Mouse (Mus musculus): ENCODE results near the gene Hist1h2be. TPM values are rescaled to one million over a fixed set of nuclear protein-coding genes. Genes with fewer than 3 reads are reported as not detected.
"Not testable (repeated sequence)": the region's sequence is repeated elsewhere in the genome, so short reads cannot be mapped to it uniquely, and the experiment has no call there.

Hist1h2be gene
- polyA plus RNA-seq, 1 experiment from 2014 or later = 1.3 TPM

DNA sequence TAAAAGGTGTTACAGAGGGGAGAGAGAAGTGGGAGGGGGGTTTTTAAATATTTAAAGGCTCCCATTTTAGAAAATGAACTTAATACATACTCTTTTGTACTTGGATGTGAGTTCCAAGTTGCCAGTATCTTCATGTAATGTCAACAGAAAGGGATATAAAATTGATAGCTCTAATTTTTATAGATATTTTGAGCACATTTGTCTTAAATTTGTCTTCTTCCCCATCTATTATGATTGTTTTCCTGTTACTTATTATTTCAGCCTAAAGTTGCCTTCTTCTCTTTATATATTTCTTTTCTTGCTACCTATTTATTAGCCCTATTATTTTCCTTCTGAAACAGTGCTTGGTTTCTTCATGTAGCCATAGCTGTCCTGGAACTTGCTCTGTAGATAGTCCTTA, 68.0 kb downstream of the Hist1h2be start, which contains the start of gene Hist1h1d:
Gene Hist1h1d, plus strand, starts transcription at position 301 of the 400 bp plus-strand sequence.
- no peak within 1 kb of the TSS; the same call in 1 of the 2 replicates for H3K4me3 ChIP-seq
- H3K27me3 ChIP-seq (replicated peaks) = no peaks in the 10 kb centered on the region
- ATAC-seq (ENCODE audit: extremely low read depth, insufficient number of reproducible peaks, low FRiP score, low TSS enrichment) = no peak
- no peaks in the 10 kb centered on the region for H3K9me3 ChIP-seq
- peaks cover 29% of the 10 kb centered on the region for H3K4me1 ChIP-seq
- peak within 1 kb of the TSS; percentile 96 for H3K9ac ChIP-seq
- H3K4me2 ChIP-seq = peak within 1 kb of the TSS; percentile 99
- peak within 1 kb of the TSS; percentile 98 for H3K27ac ChIP-seq (replicated peaks)
- no peaks in the 10 kb centered on the region for H3K36me3 ChIP-seq

DNA sequence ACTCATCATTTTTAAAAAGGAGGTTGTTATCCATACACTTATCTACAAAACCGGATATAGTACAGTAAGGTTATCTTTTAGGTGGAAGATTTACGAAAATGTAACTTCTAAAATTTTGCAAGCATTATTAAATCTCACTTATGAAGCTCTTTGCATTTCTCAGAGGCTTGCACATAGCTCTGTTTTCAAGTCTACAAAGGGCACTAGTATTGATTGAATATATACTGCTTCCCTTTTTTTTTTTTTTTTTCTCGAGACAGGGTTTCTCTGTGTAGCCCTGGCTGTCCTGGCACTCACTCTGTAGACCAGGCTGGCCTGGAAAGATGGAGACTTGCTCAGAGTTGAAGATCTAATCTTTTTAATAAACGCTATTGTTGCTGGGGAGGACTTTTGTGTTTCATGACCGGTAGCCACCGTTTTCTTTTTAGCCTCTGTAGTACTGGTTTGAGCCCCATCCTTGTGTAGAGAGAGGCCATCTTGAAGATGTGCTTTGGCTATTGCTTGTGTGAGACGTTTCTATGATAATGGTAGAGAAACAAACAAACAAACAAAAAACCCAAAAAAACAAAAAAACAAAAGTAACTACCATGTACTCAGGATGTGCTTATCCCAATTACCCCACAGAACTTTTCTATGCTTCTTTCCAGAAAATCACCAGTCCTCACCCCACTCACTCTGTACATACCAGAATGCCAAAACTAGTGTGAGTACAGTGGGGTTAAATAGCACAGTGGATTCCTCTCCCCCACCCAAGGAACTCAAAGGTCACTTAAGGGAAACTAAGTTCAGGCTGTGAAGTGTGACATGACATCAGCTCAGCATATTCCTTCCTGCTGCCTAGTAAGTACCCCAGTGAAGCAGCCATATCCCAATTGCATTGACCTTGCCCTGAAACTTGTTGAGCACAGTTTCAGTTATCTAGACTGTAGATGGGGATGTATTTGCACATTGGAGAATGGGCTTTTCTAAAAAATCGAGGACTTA, 68.7 kb downstream of the Hist1h2be start:
- H3K4me2 ChIP-seq = peak overlapping the region; percentile 72
- no peak for ATAC-seq (ENCODE audit: extremely low read depth, insufficient number of reproducible peaks, low FRiP score, low TSS enrichment)
- H3K4me3 ChIP-seq = peak overlapping the region; percentile 57
- peak overlapping the region; percentile 92 for H3K27ac ChIP-seq (replicated peaks)
- WGBS = 44% methylated on average over 8 of the region's 8 CpGs
- peaks cover 29% of the 10 kb centered on the region for H3K4me1 ChIP-seq
- H3K9ac ChIP-seq = peak overlapping the region; percentile 66
- no peaks in the 10 kb centered on the region for H3K27me3 ChIP-seq (replicated peaks)
- H3K36me3 ChIP-seq = no peaks in the 10 kb centered on the region
- no peaks in the 10 kb centered on the region for H3K9me3 ChIP-seq

DNA sequence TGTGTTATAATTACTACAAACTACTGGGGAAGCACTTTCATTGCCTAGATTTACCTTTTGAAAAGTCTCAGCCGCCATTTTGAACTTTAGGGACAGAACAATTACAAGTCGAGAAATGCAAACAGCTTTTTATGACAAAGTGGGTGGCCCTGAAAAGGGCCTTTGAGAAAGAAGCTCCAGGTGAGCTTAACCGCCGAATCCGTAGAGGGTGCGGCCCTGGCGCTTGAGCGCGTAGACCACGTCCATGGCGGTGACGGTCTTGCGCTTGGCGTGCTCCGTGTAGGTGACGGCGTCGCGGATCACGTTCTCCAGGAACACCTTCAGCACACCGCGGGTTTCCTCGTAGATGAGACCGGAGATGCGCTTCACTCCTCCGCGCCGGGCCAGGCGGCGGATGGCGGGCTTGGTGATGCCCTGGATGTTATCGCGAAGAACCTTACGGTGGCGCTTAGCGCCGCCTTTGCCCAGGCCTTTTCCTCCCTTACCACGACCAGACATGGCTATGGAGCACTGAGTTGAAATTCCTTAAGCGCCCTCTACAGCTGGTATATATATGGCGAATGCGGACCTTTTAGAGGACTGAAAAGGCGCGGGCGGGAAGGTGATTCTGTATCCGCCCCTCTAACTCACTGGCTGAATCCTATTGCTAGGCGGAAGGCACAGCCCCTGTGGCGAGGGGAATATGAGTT, 69.6 kb downstream of the Hist1h2be start, which contains the start of gene Hist1h4f:
Gene Hist1h4f, minus strand, starts transcription at position 503 of the 689 bp plus-strand sequence.
- under 1% methylated on average over 47 of the region's 47 CpGs for WGBS
- Histone ChIP-seq H3K27ac (replicated peaks) (peak within 1 kb of the TSS; percentile 92), H3K4me1 (peaks cover 23% of the 10 kb centered on the region), H3K9ac (peak within 1 kb of the TSS; percentile 79), H3K4me2 (peak within 1 kb of the TSS; percentile 72), H3K4me3 (peak within 1 kb of the TSS; percentile 57)
- peak; percentile 71; the same call in 1 of the 2 replicates for ATAC-seq (ENCODE audit: extremely low read depth, insufficient number of reproducible peaks, low FRiP score, low TSS enrichment)
- H3K9me3 ChIP-seq; H3K36me3 ChIP-seq; H3K27me3 ChIP-seq (replicated peaks): not testable (repeated sequence)

DNA sequence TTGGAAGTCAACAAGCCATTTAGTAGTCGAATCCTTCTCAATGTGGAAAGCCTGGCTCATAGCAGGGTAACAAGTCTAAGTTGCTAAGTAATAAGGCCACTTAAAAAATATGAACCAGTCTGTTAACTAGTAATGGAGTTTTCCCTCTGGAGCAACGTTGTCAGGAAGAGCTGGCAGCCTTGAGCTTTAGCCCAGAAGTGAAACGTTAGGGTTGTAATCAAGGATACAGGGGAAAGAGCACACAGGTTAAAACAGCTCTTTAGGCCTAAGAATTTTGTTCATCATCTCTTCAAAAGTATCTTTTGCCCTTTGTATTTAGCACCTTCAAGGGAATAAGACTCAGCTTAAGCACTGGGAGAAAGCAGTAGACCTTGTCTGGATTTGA, 70.2 kb downstream of the Hist1h2be start:
- no peaks in the 10 kb centered on the region for H3K27me3 ChIP-seq (replicated peaks)
- no peaks in the 10 kb centered on the region for H3K36me3 ChIP-seq
- 10% methylated on average over 3 of the region's 3 CpGs for WGBS
- H3K9me3 ChIP-seq = no peaks in the 10 kb centered on the region
- peak overlapping the region; percentile 57 for H3K4me3 ChIP-seq
- H3K4me2 ChIP-seq = peak overlapping the region; percentile 72
- H3K27ac ChIP-seq (replicated peaks) = peak overlapping the region; percentile 92
- no peak for ATAC-seq (ENCODE audit: extremely low read depth, insufficient number of reproducible peaks, low FRiP score, low TSS enrichment)
- H3K9ac ChIP-seq = peak overlapping the region; percentile 79
- peaks cover 22% of the 10 kb centered on the region for H3K4me1 ChIP-seq

DNA sequence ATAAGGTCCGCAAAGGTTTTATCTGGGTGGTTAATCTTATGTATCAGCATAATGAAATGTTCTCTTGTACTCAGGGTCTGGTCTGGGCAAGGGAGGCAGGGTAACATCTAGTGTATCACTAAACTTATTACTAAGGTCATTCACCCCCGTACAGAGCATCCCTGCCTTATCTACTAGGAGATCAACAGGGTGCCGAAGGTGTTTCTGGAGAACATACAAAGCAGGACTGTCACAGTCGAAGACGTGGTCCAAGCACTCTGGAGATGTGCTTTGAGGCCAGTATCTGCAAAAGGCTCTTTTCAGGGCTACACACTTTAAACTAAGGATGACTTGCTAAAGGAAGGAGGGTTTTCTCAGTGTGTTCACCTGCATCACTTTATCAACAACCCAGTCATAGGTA, 74.2 kb downstream of the Hist1h2be start:
- 71% methylated on average over 5 of the region's 5 CpGs for WGBS
- H3K27me3 ChIP-seq (replicated peaks) = no peaks in the 10 kb centered on the region
- H3K27ac ChIP-seq (replicated peaks) = no peak overlapping the region
- H3K36me3 ChIP-seq = no peaks in the 10 kb centered on the region
- no peak overlapping the region for H3K4me2 ChIP-seq
- H3K4me1 ChIP-seq = peaks cover 15% of the 10 kb centered on the region
- no peaks in the 10 kb centered on the region for H3K9me3 ChIP-seq
- no peak for ATAC-seq (ENCODE audit: extremely low read depth, insufficient number of reproducible peaks, low FRiP score, low TSS enrichment)
- no peak overlapping the region for H3K9ac ChIP-seq
- no peak overlapping the region for H3K4me3 ChIP-seq

DNA sequence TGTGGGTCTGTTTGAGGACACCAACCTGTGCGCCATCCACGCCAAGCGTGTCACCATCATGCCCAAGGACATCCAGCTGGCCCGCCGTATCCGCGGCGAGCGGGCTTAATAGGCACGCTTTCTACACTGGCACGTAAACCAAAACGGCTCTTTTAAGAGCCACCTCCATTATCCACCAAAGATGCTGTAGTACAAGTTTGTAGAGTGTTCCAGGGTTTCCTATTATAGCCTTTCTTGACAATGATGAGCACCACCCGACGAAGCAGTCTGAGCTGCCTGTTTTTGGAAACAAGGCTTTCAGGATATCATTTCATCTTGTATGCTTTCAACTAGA, 76.2 kb downstream of the Hist1h2be start:
- peak overlapping the region; percentile 82 for H3K9ac ChIP-seq
- H3K4me2 ChIP-seq = peak overlapping the region; percentile 83
- WGBS = 0% methylated on average over 14 of the region's 14 CpGs
- peak overlapping the region; percentile 58 for H3K4me3 ChIP-seq
- H3K36me3 ChIP-seq; H3K9me3 ChIP-seq; H3K27me3 ChIP-seq (replicated peaks); H3K4me1 ChIP-seq: not testable (repeated sequence)
- peak overlapping the region; percentile 93 for H3K27ac ChIP-seq (replicated peaks)
- 0 out of 2 replicates have a peak, but pooled peaks have one; percentile 4 for ATAC-seq (ENCODE audit: extremely low read depth, insufficient number of reproducible peaks, low FRiP score, low TSS enrichment)

DNA sequence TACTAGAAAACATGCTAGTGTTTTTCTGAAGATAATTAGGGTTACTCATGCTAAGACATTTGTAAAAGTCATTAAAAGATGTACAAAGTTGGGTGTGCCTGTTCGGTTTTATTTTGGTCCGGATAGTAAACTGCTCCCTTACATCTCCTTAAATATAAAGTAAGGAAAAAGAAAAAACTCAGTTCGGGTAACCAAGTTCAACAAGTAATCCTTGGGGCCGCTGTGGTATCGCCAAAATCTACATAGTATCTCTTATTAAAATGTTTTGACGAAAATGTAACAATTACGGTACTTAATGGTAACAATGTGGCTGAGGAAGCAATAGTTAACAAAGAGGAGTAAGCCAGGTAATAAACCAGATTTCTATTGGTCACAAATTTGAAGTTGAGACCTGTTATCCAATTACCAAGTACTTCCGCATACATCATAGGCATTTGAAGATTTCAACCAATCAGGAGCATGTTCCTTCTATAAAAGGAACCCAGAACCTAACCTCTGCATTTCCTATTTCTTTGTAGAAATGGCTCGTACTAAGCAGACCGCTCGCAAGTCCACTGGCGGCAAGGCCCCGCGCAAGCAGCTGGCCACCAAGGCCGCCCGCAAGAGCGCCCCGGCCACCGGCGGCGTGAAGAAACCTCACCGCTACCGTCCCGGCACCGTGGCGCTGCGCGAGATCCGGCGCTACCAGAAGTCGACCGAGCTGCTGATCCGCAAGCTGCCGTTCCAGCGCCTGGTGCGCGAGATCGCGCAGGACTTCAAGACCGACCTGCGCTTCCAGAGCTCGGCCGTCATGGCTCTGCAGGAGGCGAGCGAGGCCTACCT, 76.7 kb downstream of the Hist1h2be start, which contains the start of gene Hist1h3f:
Gene Hist1h3f, plus strand, starts transcription at position 88 of the 822 bp plus-strand sequence.
- peak within 1 kb of the TSS; percentile 58 for H3K4me3 ChIP-seq
- ATAC-seq (ENCODE audit: extremely low read depth, insufficient number of reproducible peaks, low FRiP score, low TSS enrichment) = peak; percentile 86
- no peaks in the 10 kb centered on the region for H3K27me3 ChIP-seq (replicated peaks)
- no peaks in the 10 kb centered on the region for H3K9me3 ChIP-seq
- H3K27ac ChIP-seq (replicated peaks) = peak within 1 kb of the TSS; percentile 93
- H3K4me1 ChIP-seq = peaks cover 8% of the 10 kb centered on the region
- no peaks in the 10 kb centered on the region for H3K36me3 ChIP-seq
- under 1% methylated on average over 35 of the region's 45 CpGs for WGBS
- peak within 1 kb of the TSS; percentile 83 for H3K4me2 ChIP-seq
- H3K9ac ChIP-seq = peak within 1 kb of the TSS; percentile 82

DNA sequence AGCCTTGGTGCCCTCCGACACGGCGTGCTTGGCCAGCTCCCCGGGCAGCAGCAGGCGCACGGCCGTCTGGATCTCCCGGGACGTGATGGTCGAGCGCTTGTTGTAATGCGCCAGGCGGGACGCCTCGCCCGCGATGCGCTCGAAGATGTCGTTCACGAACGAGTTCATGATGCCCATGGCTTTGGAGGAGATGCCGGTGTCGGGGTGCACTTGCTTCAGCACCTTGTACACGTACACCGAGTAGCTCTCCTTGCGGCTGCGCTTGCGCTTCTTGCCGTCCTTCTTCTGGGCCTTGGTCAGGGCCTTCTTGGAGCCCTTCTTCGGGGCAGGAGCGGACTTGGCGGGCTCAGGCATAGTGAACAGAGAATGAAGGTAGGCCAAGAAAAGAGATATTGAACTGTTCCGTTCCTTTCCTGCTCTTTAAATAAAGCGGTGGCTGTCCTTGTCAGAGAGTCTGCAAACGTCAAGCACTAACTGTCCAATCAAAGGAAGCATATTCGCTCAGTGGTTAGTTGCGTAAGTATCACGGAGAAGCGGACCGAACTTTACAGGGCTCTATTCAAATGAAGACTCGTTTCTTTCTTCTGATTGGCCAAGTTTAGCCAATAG, 77.8 kb downstream of the Hist1h2be start, which contains the start of gene Hist1h2bh:
Gene Hist1h2bh, minus strand, starts transcription at position 394 of the 609 bp plus-strand sequence.
- H3K27me3 ChIP-seq (replicated peaks); H3K36me3 ChIP-seq; H3K9me3 ChIP-seq; H3K4me1 ChIP-seq: not testable (repeated sequence)
- peak within 1 kb of the TSS; percentile 93 for H3K27ac ChIP-seq (replicated peaks)
- peak within 1 kb of the TSS; percentile 79 for H3K9ac ChIP-seq
- peak within 1 kb of the TSS; percentile 83 for H3K4me2 ChIP-seq
- WGBS = under 1% methylated on average over 38 of the region's 42 CpGs
- peak; percentile 80 for ATAC-seq (ENCODE audit: extremely low read depth, insufficient number of reproducible peaks, low FRiP score, low TSS enrichment)
- peak within 1 kb of the TSS; percentile 58 for H3K4me3 ChIP-seq

DNA sequence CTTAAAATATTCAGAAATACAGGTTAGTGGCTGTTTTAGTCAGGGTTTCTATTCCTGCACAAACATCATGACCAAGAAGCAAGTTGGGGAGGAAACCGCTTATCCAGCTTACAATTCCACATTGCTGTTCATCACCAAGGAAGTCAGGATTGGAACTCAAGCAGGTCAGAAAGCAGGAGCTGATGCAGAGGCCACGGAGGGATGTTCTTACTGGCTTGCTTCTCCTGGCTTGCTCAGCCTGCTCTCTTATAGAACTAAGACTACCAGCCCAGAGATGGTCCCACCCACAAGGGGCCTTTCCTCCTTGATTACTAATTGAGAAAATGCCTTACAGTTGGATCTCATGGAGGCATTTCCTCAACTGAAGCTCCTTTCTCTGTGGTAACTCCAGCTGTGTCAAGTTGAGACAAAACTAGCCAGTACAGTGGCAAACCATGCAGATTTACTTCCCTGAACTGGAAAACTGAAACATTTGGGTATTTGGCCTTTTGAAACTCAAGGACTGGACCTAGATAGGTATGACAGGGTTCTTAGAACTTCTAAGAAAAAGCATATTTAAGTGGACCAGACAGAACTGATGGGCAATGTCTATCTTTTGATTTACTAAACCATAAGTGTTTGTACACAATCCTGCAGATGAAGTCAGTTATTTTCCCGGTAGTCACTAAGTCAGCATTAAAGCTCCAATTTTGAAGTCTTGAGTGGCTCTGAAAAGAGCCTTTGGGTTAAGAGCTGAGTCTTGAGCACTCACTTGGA, 78.5 kb downstream of the Hist1h2be start:
- not testable (repeated sequence) for ATAC-seq (ENCODE audit: extremely low read depth, insufficient number of reproducible peaks, low FRiP score, low TSS enrichment); H3K4me1 ChIP-seq; H3K36me3 ChIP-seq; H3K9me3 ChIP-seq; H3K27me3 ChIP-seq (replicated peaks)
- Histone ChIP-seq H3K9ac (peak overlapping the region; percentile 79), H3K27ac (replicated peaks) (peak overlapping the region; percentile 90), H3K4me3 (peak overlapping the region; percentile 58), H3K4me2 (peak overlapping the region; percentile 83)
- WGBS = 10% methylated on average over 3 of the region's 3 CpGs

DNA sequence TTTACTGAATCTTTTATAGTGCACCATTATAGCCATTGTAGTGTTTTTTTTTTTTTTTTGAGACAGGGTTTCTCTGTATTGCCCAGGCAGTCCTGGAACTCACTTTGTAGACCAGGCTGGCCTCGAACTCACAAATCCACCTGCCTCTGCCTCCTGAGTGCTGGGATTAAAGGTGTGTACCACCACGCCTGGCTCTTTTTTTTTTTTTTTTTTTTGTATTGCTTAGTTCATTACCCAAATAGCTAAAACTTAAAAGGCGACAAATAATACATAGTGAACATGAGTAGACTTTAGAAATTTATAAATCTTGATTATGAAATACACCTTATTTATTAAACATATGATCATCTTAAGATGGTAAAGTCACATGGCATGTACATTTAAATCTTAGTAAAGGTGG, 79.4 kb downstream of the Hist1h2be start:
- no peak for ATAC-seq (ENCODE audit: extremely low read depth, insufficient number of reproducible peaks, low FRiP score, low TSS enrichment)
- Histone ChIP-seq H3K4me2 (no peak overlapping the region), H3K9ac (no peak overlapping the region), H3K4me3 (no peak overlapping the region), H3K4me1 (peaks cover 18% of the 10 kb centered on the region), H3K36me3 (no peaks in the 10 kb centered on the region), H3K9me3 (no peaks in the 10 kb centered on the region), H3K27me3 (replicated peaks) (no peaks in the 10 kb centered on the region), H3K27ac (replicated peaks) (no peak overlapping the region)
- 81% methylated on average over 3 of the region's 3 CpGs for WGBS
